Mouse (Mus musculus): ENCODE data around the gene Ptar1. TPM values are rescaled to one million over a fixed set of nuclear protein-coding genes. Genes with fewer than 3 reads are reported as not detected.
"Not testable (repeated sequence)": the region's sequence is repeated elsewhere in the genome, so short reads cannot be mapped to it uniquely, and the experiment has no call there.

The Ptar1 gene
- 5.6 and 7.1 TPM in 2 replicates for polyA plus RNA-seq (2015; fragmentation: Nextera tagmentation; extraction: Ambion mirVana)

DNA sequence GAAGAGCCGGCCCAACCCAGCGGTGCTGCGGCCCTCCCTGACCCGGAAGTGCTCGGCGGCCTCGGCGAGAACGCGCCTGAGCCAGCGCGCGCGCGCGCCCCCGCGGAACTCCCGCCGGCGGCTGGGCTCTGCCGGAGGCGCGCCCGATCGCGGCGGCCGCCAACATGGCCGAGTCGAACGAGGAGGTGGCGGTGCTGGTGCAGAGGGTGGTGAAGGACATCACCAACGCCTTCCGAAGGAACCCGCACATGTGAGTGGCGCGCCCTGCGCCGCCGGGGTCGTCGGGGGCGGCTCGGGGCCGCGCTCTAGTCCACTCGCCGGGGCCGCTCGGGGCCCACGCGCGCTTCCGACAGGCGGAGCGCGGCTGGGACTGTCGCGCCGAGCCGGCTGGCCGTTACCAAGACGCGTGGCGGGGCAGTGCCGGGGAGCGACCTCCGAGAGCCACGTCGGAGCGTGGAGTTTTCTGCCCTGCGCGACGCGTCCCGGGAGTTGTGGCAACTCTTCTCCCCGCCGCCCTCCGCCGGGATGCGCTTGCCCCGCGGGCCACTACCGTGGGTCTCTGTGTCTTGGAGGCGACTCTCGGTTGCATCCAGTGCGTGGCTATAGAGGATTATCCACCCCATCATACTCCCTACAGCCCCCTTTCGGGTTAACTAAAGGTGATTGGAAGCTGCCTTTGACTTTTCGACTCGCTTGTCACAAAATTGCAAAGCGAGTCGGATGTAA lies at the start of gene Ptar1:
Gene Ptar1 (plus strand): TSS at position 134 of the 726 bp plus-strand sequence.
- ATAC-seq (replicated peaks; ENCODE audit: low FRiP score): peak; percentile 96
- Histone ChIP-seq H3K4me3 (replicated peaks) (peak within 1 kb of the TSS; percentile 93), H3K9me3 (replicated peaks) (no peaks in the 10 kb centered on the region), H3K4me2 (peak within 1 kb of the TSS; percentile 69), H3K9ac (peak within 1 kb of the TSS; percentile 93), H3K36me3 (no peaks in the 10 kb centered on the region), H3K27ac (peak within 1 kb of the TSS; percentile 99), H3K4me1 (peaks cover 11% of the 10 kb centered on the region), H3K27me3 (no peaks in the 10 kb centered on the region)
- under 1% methylated on average over 83 of the region's 93 CpGs for WGBS

DNA sequence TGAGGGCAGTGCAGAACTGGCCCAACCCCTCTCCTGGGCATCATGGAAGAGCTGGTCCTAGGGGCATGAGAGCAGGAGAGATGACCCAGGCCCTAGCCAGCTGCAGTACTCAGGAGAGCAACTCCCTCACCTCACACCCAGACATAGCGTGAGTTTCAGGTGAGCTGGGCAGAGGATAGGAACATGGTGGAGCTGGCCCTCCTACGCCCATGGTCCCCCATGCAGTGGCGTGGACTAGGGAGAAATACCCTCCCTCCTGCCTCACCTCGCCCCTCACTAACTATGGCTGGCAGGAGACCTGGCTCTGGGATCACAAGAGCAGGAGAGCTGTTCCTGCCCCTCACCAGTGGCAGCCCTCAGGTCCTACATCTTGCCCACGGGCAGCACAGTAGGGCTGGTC lies 43.4 kb upstream of the Ptar1 start:
- WGBS: 91% methylated on average over 5 of the region's 5 CpGs
- Histone ChIP-seq H3K27me3 (no peaks in the 10 kb centered on the region), H3K9ac (no peak overlapping the region), H3K9me3 (replicated peaks) (no peaks in the 10 kb centered on the region), H3K4me3 (replicated peaks) (no peak overlapping the region), H3K36me3 (no peaks in the 10 kb centered on the region), H3K4me2 (no peak overlapping the region), H3K27ac (no peak overlapping the region), H3K4me1 (no peaks in the 10 kb centered on the region)
- ATAC-seq (replicated peaks; ENCODE audit: low FRiP score): no peak

DNA sequence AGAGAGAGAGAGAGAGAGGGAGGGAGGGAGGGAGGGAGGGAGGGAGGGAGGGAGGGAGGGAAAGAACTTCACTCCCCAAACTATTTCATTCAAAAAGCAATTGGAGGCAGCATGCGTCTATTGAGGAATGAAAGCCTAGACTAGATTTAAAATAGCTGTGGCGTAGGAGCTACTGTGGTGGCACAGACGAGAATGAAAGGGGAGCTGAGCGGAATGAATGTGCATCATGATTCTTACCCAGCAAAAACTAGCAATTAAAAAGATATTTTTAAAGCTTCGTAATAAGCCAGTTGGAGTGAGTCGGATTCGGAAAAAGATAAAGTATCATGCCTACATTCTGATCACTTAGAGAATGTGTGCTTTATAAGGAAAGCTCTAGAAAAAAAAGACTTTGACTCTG lies 41.9 kb upstream of the Ptar1 start:
- 81% methylated on average over 7 of the region's 7 CpGs for WGBS
- H3K9me3 ChIP-seq (replicated peaks): no peaks in the 10 kb centered on the region
- no peak for ATAC-seq (replicated peaks; ENCODE audit: low FRiP score)

DNA sequence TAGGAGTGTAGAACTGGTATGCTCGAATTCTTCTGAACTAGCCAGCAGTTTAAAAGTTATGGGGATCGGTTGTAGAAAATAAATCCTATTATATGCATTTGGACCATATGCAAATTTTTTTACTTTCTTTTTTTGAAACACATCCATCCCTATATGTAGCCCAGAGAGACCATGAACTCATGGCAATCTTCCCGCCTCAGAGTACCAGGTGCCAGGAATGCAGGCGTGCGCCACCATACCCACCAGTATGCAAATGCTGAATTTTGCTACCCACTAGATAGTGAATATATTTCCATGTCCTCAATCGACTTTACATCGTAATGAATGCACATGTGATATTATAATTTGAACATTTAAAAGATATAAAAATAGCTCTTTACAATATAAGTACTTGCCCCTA lies 39.9 kb upstream of the Ptar1 start:
- H3K4me1 ChIP-seq: no peaks in the 10 kb centered on the region
- H3K4me3 ChIP-seq (replicated peaks): no peak overlapping the region
- H3K9me3 ChIP-seq (replicated peaks): no peaks in the 10 kb centered on the region
- H3K36me3 ChIP-seq: no peaks in the 10 kb centered on the region
- H3K27ac ChIP-seq: no peak overlapping the region
- no peak for ATAC-seq (replicated peaks; ENCODE audit: low FRiP score)
- no peak overlapping the region for H3K9ac ChIP-seq
- H3K4me2 ChIP-seq: no peak overlapping the region
- no peaks in the 10 kb centered on the region for H3K27me3 ChIP-seq
- 93% methylated on average over 7 of the region's 7 CpGs for WGBS

More for the DNA sequence above, 41.9 kb upstream of the Ptar1 start:
- Histone ChIP-seq H3K4me2 (no peak overlapping the region), H3K9ac (no peak overlapping the region), H3K27ac (no peak overlapping the region), H3K27me3 (no peaks in the 10 kb centered on the region), H3K36me3 (no peaks in the 10 kb centered on the region), H3K4me3 (replicated peaks) (no peak overlapping the region), H3K4me1 (no peaks in the 10 kb centered on the region)

DNA sequence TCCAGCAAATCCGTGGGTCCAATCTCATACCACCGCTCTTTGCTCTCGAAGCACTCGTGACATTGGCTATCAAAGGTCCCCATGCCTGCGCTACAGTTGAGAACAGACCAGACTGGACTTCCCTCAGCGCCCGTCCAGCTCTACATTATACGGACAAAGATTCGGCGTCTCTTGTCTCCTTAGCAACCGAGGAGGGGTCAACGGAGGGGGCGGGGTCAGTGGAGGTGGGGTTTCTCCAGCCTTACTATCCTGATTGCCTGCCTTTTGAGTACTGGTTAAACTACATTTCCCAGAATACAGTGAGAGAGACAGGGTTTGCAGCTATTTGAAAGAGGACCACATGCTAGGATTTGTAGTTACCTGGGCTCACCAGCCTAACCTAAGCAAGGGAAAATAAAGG lies 34.6 kb upstream of the Ptar1 start, which contains the start of gene 1700028P14Rik:
Gene 1700028P14Rik (minus strand): TSS at position 169 of the 400 bp plus-strand sequence.
- ATAC-seq (replicated peaks; ENCODE audit: low FRiP score): peak; percentile 95
- H3K4me2 ChIP-seq: peak within 1 kb of the TSS; percentile 51
- H3K27me3 ChIP-seq: 0 out of 2 replicates have a peak, but pooled peaks cover 2% of the 10 kb centered on the region
- no peaks in the 10 kb centered on the region for H3K36me3 ChIP-seq
- no peak within 1 kb of the TSS for H3K27ac ChIP-seq
- WGBS: 6% methylated on average over 13 of the region's 13 CpGs
- H3K9me3 ChIP-seq (replicated peaks): no peaks in the 10 kb centered on the region
- H3K4me1 ChIP-seq: peaks cover 8% of the 10 kb centered on the region; the same call in 1 of the 2 replicates
- peak within 1 kb of the TSS; percentile 20 for H3K4me3 ChIP-seq (replicated peaks)
- H3K9ac ChIP-seq: no peak within 1 kb of the TSS

DNA sequence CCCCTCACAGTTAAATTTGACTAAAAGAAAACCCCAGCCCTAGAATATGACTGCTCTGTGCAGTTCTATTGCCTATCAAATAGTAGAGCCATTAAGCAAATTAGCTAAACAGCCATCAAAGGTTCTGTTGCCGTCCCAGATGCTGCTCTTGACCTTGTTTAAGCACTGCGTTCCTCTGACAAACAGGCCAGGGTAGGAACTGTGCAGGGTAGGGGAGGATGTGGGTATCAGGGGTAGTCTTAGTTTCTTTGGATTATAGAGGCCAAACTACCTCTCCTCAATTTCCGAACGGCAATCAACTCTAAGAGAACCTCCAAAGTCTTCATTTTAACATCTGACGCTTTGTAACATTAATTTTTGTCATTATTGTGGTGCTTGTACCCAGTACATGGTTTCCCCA lies 34.1 kb upstream of the Ptar1 start:
- Histone ChIP-seq H3K27me3 (0 out of 2 replicates have a peak, but pooled peaks cover 2% of the 10 kb centered on the region), H3K4me3 (replicated peaks) (no peak overlapping the region), H3K36me3 (no peaks in the 10 kb centered on the region), H3K4me1 (peaks cover 8% of the 10 kb centered on the region; the same call in 1 of the 2 replicates), H3K27ac (no peak overlapping the region), H3K9me3 (replicated peaks) (no peaks in the 10 kb centered on the region), H3K4me2 (peak overlapping the region; percentile 51; the same call in 1 of the 2 replicates), H3K9ac (no peak overlapping the region)
- WGBS: 88% methylated on average over 5 of the region's 5 CpGs
- ATAC-seq (replicated peaks; ENCODE audit: low FRiP score): no peak

DNA sequence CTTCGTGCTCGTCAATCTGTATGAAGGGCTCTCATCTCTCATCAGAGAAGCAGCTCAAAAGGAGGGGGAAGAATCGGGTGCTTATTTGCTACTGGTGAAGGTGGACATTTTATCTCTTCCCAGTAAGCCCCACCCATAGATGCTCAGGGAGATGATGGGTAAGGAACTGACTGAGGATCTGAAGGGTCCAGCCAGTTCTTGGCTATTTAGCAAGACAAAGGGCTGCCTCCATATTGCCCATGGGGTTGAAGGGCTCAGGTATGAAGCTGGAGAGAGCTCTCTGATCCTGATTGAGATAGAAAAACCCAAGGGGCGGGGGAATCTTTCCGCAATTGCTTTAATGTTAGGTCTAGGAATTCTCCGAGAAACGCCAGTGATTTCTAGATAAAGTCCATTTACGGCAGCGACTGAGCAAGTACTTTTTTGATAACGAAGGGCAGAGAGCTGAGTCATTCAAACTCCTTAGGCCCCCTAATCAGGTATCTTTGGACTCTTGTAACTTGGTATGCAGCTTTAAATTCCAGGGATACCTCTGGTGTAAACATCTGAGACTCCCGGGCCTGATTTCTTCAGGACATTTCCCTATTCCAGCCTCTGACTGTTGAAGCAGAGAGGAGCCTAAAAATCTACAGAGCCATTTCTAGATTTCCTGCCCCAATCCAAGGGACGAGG lies 29.8 kb upstream of the Ptar1 start:
- Histone ChIP-seq H3K9me3 (replicated peaks) (no peaks in the 10 kb centered on the region), H3K27me3 (0 out of 2 replicates have a peak, but pooled peaks cover 2% of the 10 kb centered on the region), H3K4me3 (replicated peaks) (no peak overlapping the region), H3K4me1 (peaks cover 8% of the 10 kb centered on the region; the same call in 1 of the 2 replicates), H3K4me2 (no peak overlapping the region), H3K36me3 (no peaks in the 10 kb centered on the region), H3K27ac (no peak overlapping the region), H3K9ac (no peak overlapping the region)
- WGBS: 59% methylated on average over 12 of the region's 12 CpGs
- ATAC-seq (replicated peaks; ENCODE audit: low FRiP score): no peak

DNA sequence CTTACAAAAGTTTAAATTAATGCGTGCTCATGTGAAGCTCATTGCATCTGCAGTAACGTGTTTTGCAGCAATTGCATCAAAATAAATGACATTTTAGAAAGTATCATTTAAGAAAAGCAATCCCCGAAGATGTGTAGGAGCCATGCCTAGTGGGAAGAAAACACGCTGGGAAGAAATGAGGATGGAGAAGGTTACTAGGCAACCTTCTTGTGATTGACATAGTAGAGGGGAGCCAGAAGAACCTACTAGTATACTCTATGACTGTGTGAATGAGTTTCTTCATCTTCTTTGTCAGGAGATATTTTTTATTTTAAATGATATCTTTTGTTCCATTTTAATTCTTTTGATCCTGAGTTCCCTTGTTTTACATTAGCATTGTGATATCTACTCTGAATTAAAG lies 28.9 kb upstream of the Ptar1 start:
- no peak overlapping the region for H3K9ac ChIP-seq
- no peak overlapping the region for H3K27ac ChIP-seq
- H3K9me3 ChIP-seq (replicated peaks): no peaks in the 10 kb centered on the region
- no peak overlapping the region for H3K4me2 ChIP-seq
- no peaks in the 10 kb centered on the region for H3K36me3 ChIP-seq
- WGBS: 86% methylated on average over 4 of the region's 4 CpGs
- H3K4me1 ChIP-seq: no peaks in the 10 kb centered on the region
- H3K27me3 ChIP-seq: 0 out of 2 replicates have a peak, but pooled peaks cover 2% of the 10 kb centered on the region
- no peak for ATAC-seq (replicated peaks; ENCODE audit: low FRiP score)
- H3K4me3 ChIP-seq (replicated peaks): no peak overlapping the region

DNA sequence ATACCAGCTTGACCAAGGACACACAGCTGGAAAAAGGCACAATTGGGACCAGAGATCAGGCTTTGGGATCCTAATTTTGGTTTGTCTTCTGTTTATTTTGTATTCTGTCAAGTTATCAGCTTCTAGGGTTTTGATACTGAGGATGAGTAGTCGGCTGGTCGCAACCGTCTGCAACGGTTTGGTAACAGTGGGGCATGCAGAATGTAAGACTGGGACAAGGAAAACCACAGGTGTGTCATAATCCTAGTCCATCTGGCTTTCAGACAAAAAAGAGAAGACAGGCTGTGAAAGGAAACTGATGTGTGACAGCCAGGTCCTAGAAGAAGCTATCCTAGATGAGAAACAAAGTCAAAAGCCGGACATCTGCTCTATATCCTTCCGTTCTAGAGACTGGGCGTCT lies 23.1 kb upstream of the Ptar1 start:
- H3K27me3 ChIP-seq: no peaks in the 10 kb centered on the region
- WGBS: 90% methylated on average over 7 of the region's 7 CpGs
- no peaks in the 10 kb centered on the region for H3K4me1 ChIP-seq
- no peaks in the 10 kb centered on the region for H3K36me3 ChIP-seq
- ATAC-seq (replicated peaks; ENCODE audit: low FRiP score): no peak
- no peak overlapping the region for H3K4me2 ChIP-seq
- no peak overlapping the region for H3K27ac ChIP-seq
- no peaks in the 10 kb centered on the region for H3K9me3 ChIP-seq (replicated peaks)
- H3K9ac ChIP-seq: no peak overlapping the region
- H3K4me3 ChIP-seq (replicated peaks): no peak overlapping the region

DNA sequence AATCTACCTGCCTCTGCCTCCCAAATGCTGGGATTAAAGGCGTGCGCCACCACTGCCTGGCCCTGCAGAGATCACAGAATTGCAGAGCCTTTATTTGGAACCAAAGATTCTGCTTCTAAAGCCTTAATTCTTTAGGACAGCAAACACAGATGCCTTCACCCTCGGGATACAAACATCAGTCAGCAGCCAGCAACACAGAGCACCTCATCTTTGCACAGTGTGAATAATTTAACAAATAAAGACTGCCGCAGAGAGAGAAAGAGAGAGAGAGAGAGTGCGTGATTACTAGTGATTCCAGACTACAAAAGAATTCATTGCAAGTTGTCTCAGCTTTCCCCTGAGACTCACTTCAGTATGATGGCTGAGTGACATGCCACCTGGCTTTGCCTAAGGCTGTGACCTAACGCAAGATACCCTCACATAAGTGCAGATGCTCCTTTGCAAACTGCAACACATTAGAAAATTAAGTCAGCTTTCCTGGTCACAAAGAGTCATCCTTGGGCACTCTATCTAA lies 19.0 kb upstream of the Ptar1 start:
- Histone ChIP-seq H3K4me3 (replicated peaks) (no peak overlapping the region), H3K9me3 (replicated peaks) (no peaks in the 10 kb centered on the region), H3K4me2 (no peak overlapping the region), H3K9ac (no peak overlapping the region), H3K27ac (no peak overlapping the region), H3K4me1 (no peaks in the 10 kb centered on the region), H3K27me3 (no peaks in the 10 kb centered on the region), H3K36me3 (no peaks in the 10 kb centered on the region)
- ATAC-seq (replicated peaks; ENCODE audit: low FRiP score): no peak
- WGBS: 86% methylated on average over 6 of the region's 6 CpGs

DNA sequence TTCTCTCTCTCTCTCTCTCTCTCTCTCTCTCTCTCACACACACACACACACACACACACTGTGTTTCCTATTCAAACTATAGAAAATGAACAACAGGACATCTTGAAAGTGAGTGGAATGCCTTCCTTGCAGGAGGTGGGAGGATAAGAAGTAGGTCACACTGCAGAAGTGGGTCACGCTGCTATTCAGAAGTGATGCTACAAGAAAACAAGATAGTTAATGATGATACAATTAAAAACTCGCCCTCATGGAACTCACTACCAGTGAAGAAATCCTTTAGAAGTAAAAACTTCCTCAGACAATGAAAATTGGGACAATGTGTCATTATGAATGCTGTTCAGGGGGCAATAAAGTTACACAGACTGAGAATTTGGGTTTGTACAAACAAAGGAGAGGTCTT lies 14.2 kb upstream of the Ptar1 start:
- no peak for ATAC-seq (replicated peaks; ENCODE audit: low FRiP score)
- Histone ChIP-seq H3K27me3 (no peaks in the 10 kb centered on the region), H3K9me3 (replicated peaks) (no peaks in the 10 kb centered on the region), H3K9ac (no peak overlapping the region), H3K4me1 (no peaks in the 10 kb centered on the region), H3K4me2 (no peak overlapping the region), H3K36me3 (no peaks in the 10 kb centered on the region), H3K27ac (no peak overlapping the region), H3K4me3 (replicated peaks) (no peak overlapping the region)
- WGBS: 64% methylated on average over 2 of the region's 2 CpGs

DNA sequence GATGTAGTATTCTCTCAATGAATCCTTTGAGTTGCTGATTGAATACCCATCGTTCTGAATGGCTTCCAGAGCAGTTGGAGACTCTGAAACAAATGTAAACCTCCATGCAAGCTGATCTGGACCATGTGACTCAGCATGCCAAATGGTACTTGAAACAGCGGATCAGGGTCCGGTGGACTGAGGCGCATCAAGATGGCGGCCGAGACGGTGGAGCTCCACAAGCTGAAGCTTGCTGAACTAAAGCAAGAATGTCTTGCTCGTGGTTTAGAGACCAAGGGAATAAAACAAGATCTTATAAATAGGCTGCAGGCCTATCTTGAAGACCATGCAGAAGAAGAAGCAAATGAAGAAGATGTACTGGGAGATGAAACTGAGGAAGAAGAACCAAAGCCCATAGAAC lies 11.6 kb upstream of the Ptar1 start:
- H3K4me2 ChIP-seq; H3K4me1 ChIP-seq; H3K9ac ChIP-seq; H3K9me3 ChIP-seq (replicated peaks); H3K4me3 ChIP-seq (replicated peaks); H3K36me3 ChIP-seq; H3K27me3 ChIP-seq; H3K27ac ChIP-seq; ATAC-seq (replicated peaks; ENCODE audit: low FRiP score): not testable (repeated sequence)
- WGBS: 92% methylated on average over 8 of the region's 8 CpGs
